Mouse (Mus musculus) myocyte (in vitro differentiated cells): ENCODE measurements around the gene Pex12. TPM values are rescaled to one million over a fixed set of nuclear protein-coding genes. Genes with fewer than 3 reads are reported as not detected.
A peak's percentile ranks its signal among the peaks of the same experiment; 100 is the strongest.
"Not testable (repeated sequence)": the region's sequence is repeated elsewhere in the genome, so short reads cannot be mapped to it uniquely, and the experiment has no call there.

Experiments
- H3K27me3 ChIP-seq: one replicate; pipeline ENCODE4 v1.6.1; 2011; ENCODE audit not compliant: control insufficient read depth, insufficient read depth, insufficient read length
- H3K36me3 ChIP-seq: one replicate; pipeline ENCODE4 v1.6.1; 2011; ENCODE audit not compliant: control insufficient read depth, insufficient read depth
- H3K4me2 ChIP-seq: one replicate; pipeline ENCODE4 v1.6.1; 2011; ENCODE audit warnings: low read depth, control low read depth
- H3K4me3 ChIP-seq: one replicate; pipeline ENCODE4 v1.5.1; 2011; ENCODE audit warnings: mild to moderate bottlenecking, control low read depth, moderate library complexity
- H3K79me2 ChIP-seq: one replicate; pipeline ENCODE4 v1.6.1; 2011; ENCODE audit not compliant: control insufficient read depth, insufficient read depth
- H3ac ChIP-seq: one replicate; pipeline ENCODE4 v1.6.1; 2011; ENCODE audit not compliant: control insufficient read depth, insufficient read length
- CEBPB ChIP-seq: IDR thresholded peaks from 2 replicates; pipeline ENCODE4 v1.6.1; 2011; ENCODE audit warnings: mild to moderate bottlenecking, moderate library complexity; ENCODE audit not compliant: poor library complexity, insufficient read depth, severe bottlenecking
- E2F4 ChIP-seq: IDR thresholded peaks from one replicate; pipeline ENCODE4 v1.6.1; 2011; ENCODE audit warnings: mild to moderate bottlenecking, control low read depth, moderate library complexity; ENCODE audit not compliant: insufficient read depth
- MAX ChIP-seq: IDR thresholded peaks from one replicate; pipeline ENCODE4 v1.6.1; 2011; ENCODE audit warnings: low read depth, mild to moderate bottlenecking, control low read depth
- MYOD1 ChIP-seq, 3 experiments: IDR thresholded peaks; one replicate each; pipeline ENCODE4 v1.6.1; 2011; ENCODE audit warnings: control low read depth in 2 of 3, low read depth in 2 of 3, mild to moderate bottlenecking in 2 of 3, moderate library complexity in 1 of 3; ENCODE audit not compliant: insufficient read length in 2 of 3, control insufficient read depth in 1 of 3
- MYOG ChIP-seq, 3 experiments: IDR thresholded peaks; one replicate each; pipeline ENCODE4 v1.6.1; 2011; ENCODE audit warnings: control low read depth in 2 of 3, low read depth in 2 of 3, mild to moderate bottlenecking in 2 of 3; ENCODE audit not compliant: insufficient read length in 2 of 3, control insufficient read depth in 1 of 3, insufficient read depth in 1 of 3
- POLR2A ChIP-seq: IDR thresholded peaks from one replicate; pipeline ENCODE4 v1.6.1; 2011; ENCODE audit warnings: low read depth, mild to moderate bottlenecking, control low read depth, moderate library complexity; ENCODE audit not compliant: insufficient read length
- POLR2AphosphoS2 ChIP-seq: IDR thresholded peaks from one replicate; pipeline ENCODE4 v1.6.1; 2011; ENCODE audit warnings: low read depth, control low read depth; ENCODE audit not compliant: insufficient read length
- REST ChIP-seq: IDR thresholded peaks from one replicate; pipeline ENCODE4 v1.6.1; 2011; ENCODE audit warnings: mild to moderate bottlenecking, control low read depth, moderate library complexity; ENCODE audit not compliant: insufficient read depth, insufficient read length
- SRF ChIP-seq: IDR thresholded peaks from one replicate; pipeline ENCODE4 v1.6.1; 2011; ENCODE audit warnings: low read depth; ENCODE audit not compliant: control insufficient read depth, insufficient read length
- TCF12 ChIP-seq: IDR thresholded peaks from one replicate; pipeline ENCODE4 v1.6.1; 2011; ENCODE audit warnings: mild to moderate bottlenecking, control low read depth; ENCODE audit not compliant: poor library complexity, insufficient read depth, severe bottlenecking
- TCF3 ChIP-seq: IDR thresholded peaks from one replicate; pipeline ENCODE4 v1.6.1; 2011; ENCODE audit warnings: low read depth, control low read depth; ENCODE audit not compliant: insufficient read length
- USF1 ChIP-seq: IDR thresholded peaks from one replicate; pipeline ENCODE4 v1.6.1; 2011; ENCODE audit warnings: low read depth, mild to moderate bottlenecking, control low read depth, moderate library complexity
- polyA plus RNA-seq: library from polyadenylated mRNA; unstranded; fragments of >200 nt; fragmentation: generic; extraction: Trizol; gene quantifications from one replicate; pipeline ENCODE4 v1.2.1, GENCODE M21; 2012; ENCODE audit warnings: missing spikeins

Gene Pex12
- polyA plus RNA-seq, 1 experiment: 8.7 TPM

GRCm38 (mm10) chr11:83271151-83271950 is 31.0 kb downstream of the Pex12 start:
- H3ac ChIP-seq: no peak overlapping the region
- no peak for TF ChIP-seq MYOG (IDR thresholded peaks at IDR 0.05; ENCODE audit: control insufficient read depth in 1 of 3, insufficient read depth in 1 of 3, insufficient read length in 2 of 3, low read depth in 2 of 3)
- no peak for TF ChIP-seq TCF12
- no peak for TF ChIP-seq MYOD1 (IDR thresholded peaks at IDR 0.05; ENCODE audit: control insufficient read depth in 1 of 3, insufficient read length in 2 of 3, low read depth in 2 of 3)
- no peak for TF ChIP-seq TCF3
- TF ChIP-seq REST: no peak
- TF ChIP-seq MAX: no peak
- TF ChIP-seq POLR2AphosphoS2: peak; percentile 65
- no peak for TF ChIP-seq POLR2A
- TF ChIP-seq USF1: no peak
- TF ChIP-seq CEBPB: peak; percentile 56; the same call in 1 of the 2 replicates
- no peak for TF ChIP-seq SRF
- no peak for TF ChIP-seq E2F4
- H3K4me2 ChIP-seq: peak overlapping the region; percentile 99
- no peaks in the 10 kb centered on the region for H3K36me3 ChIP-seq
- peaks cover 8% of the 10 kb centered on the region for H3K27me3 ChIP-seq
- H3K4me3 ChIP-seq: peak overlapping the region; percentile 29
- no peaks in the 10 kb centered on the region for H3K79me2 ChIP-seq

DNA sequence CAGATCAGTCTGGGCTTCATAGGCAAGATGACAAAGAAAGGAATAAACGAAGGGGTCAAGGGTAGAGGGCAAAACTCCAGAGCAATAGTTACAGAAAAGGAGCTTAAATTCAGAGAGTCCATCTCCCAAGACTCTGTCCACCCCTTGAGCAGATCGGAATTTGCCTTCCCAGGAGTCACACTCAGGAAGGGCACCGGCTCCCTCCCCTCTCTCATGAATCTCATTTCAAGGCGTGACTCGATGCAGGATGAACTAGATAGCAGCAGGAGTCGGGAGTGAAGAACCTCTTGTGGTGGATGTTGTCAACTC is 31.6 kb downstream of the Pex12 start:
- no peak overlapping the region for H3ac ChIP-seq
- no peaks in the 10 kb centered on the region for H3K79me2 ChIP-seq
- peaks cover 8% of the 10 kb centered on the region for H3K27me3 ChIP-seq
- TF ChIP-seq POLR2AphosphoS2 (no peak), REST (no peak), TCF12 (no peak), CEBPB (no peak), MYOG (IDR thresholded peaks at IDR 0.05; ENCODE audit: control insufficient read depth in 1 of 3, insufficient read depth in 1 of 3, insufficient read length in 2 of 3, low read depth in 2 of 3) (no peak), POLR2A (no peak), USF1 (no peak), SRF (no peak), MYOD1 (IDR thresholded peaks at IDR 0.05; ENCODE audit: control insufficient read depth in 1 of 3, insufficient read length in 2 of 3, low read depth in 2 of 3) (no peak), TCF3 (no peak), E2F4 (no peak), MAX (no peak)
- peak overlapping the region; percentile 99 for H3K4me2 ChIP-seq
- peak overlapping the region; percentile 29 for H3K4me3 ChIP-seq
- H3K36me3 ChIP-seq: no peaks in the 10 kb centered on the region

DNA sequence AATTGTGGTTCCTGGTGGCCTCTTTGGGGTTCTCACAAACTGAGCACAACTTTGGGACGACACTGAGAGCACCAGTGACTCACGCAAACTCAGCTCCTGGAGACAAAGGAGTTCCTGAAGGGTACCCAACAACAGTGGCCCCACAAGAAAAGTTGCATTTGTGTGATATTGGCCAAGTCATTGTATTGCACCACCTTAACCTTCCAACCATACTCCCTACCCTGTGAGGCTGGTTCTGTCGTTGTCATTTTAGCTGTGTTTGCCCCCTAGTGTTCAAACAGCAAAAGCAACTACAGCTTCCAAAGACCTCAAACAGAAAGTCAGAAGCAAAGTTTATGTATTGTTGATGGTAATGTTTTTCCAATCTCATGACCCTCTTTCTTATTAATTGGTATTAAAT is 39.2 kb downstream of the Pex12 start:
- Histone ChIP-seq H3K4me2 (no peak overlapping the region), H3K36me3 (no peaks in the 10 kb centered on the region), H3K27me3 (peaks cover 17% of the 10 kb centered on the region), H3K79me2 (no peaks in the 10 kb centered on the region), H3K4me3 (no peak overlapping the region), H3ac (no peak overlapping the region)
- TF ChIP-seq POLR2A: no peak
- TF ChIP-seq REST: no peak
- TF ChIP-seq SRF: no peak
- TF ChIP-seq MYOG (IDR thresholded peaks at IDR 0.05; ENCODE audit: control insufficient read depth in 1 of 3, insufficient read depth in 1 of 3, insufficient read length in 2 of 3, low read depth in 2 of 3): no peak

- Histone ChIP-seq H3K27me3 (peaks cover 17% of the 10 kb centered on the region), H3K4me2 (no peak overlapping the region)
- TF ChIP-seq TCF12: no peak
- TF ChIP-seq MYOG (IDR thresholded peaks at IDR 0.05; ENCODE audit: control insufficient read depth in 1 of 3, insufficient read depth in 1 of 3, insufficient read length in 2 of 3, low read depth in 2 of 3): no peak
- no peak for TF ChIP-seq MAX
- no peak for TF ChIP-seq E2F4
- TF ChIP-seq POLR2A: no peak
- no peak for TF ChIP-seq CEBPB
- no peak for TF ChIP-seq SRF
- TF ChIP-seq REST: no peak
- no peak for TF ChIP-seq MYOD1 (IDR thresholded peaks at IDR 0.05; ENCODE audit: control insufficient read depth in 1 of 3, insufficient read length in 2 of 3, low read depth in 2 of 3)
- no peak for TF ChIP-seq POLR2AphosphoS2
- no peak for TF ChIP-seq USF1
- TF ChIP-seq TCF3: no peak
Measured at GRCm38 (mm10) chr11:83262673-83263072, 39.7 kb downstream of the Pex12 start.

GRCm38 (mm10) chr11:83257211-83257610 is 45.2 kb downstream of the Pex12 start:
- not testable (repeated sequence) for H3K36me3 ChIP-seq, H3ac ChIP-seq, H3K79me2 ChIP-seq, H3K4me2 ChIP-seq, H3K4me3 ChIP-seq
- H3K27me3 ChIP-seq: peaks cover 23% of the 10 kb centered on the region

More at GRCm38 (mm10) chr11:83262673-83263072, 39.7 kb downstream of the Pex12 start:
- Histone ChIP-seq H3K4me3 (no peak overlapping the region), H3K36me3 (no peaks in the 10 kb centered on the region), H3K79me2 (no peaks in the 10 kb centered on the region), H3ac (no peak overlapping the region)

Other genes starting within 250 kb of the Pex12 start
- gene Slfn2, start 237.5 kb downstream of the Pex12 start, polyA plus RNA-seq: 0.11 TPM
- not detected for gene Slfn1, start 185.7 kb downstream of the Pex12 start, polyA plus RNA-seq
- gene Slfn4, start 127.4 kb downstream of the Pex12 start, polyA plus RNA-seq: 0.02 TPM
- gene Slfn3, start 111.3 kb downstream of the Pex12 start, polyA plus RNA-seq: 1.1 TPM
- 0.01 TPM for gene Slfn14, start 15.9 kb downstream of the Pex12 start, polyA plus RNA-seq
- 64.7 TPM for gene Ap2b1, start 3.6 kb downstream of the Pex12 start, polyA plus RNA-seq
- 0.36 TPM for gene Rasl10b, start 106.6 kb upstream of the Pex12 start, polyA plus RNA-seq
- not detected for gene Gas2l2, start 126.9 kb upstream of the Pex12 start, polyA plus RNA-seq
- gene 1700020L24Rik, start 135.1 kb upstream of the Pex12 start, polyA plus RNA-seq: 12.0 TPM
- gene Mmp28, start 160.5 kb upstream of the Pex12 start, polyA plus RNA-seq: 10.2 TPM
- gene Taf15, start 170.5 kb upstream of the Pex12 start, polyA plus RNA-seq: 74.2 TPM
- gene Heatr9, start 219.6 kb upstream of the Pex12 start, polyA plus RNA-seq: 0.04 TPM
- 10.4 TPM for gene Ccl5, start 227.9 kb upstream of the Pex12 start, polyA plus RNA-seq